In the genomic region with DNA sequence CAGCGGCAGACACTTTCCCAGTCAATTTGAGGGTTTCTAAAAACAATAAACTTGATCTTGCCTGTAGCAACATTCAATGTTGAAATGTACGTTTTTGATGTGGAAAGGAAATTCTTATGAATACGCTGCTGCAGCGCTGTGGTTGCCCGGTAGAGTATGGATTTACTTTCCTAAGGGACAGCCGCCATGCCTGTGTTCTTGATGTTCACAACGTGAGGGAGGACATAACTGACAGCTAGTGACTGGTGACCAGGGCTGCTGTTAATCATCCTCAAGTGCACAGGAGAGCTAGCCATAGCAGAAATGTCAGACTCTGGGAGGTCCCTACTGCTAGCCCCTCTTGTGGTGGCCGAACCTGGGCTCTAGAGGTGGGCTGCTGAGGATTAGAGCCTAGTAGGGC, we compare ENCODE assay signal across 14 mouse cellular contexts. TPM values are rescaled to one million over a fixed set of nuclear protein-coding genes. Genes with fewer than 3 reads are reported as not detected.
DNase-seq lines count a peak whose midpoint lies in the region; ATAC-seq and TF ChIP-seq lines count a peak whose summit lies in the region.
"Had no signal": no experiment of that assay in that cellular context is flagged by ENCODE, and none has a peak within 500 bp of the region (broad histone marks: within the 10 kb centered on the region; RNA-seq: fewer than 3 reads in every experiment).

No protein-coding gene starts in this region.

- H3K36me3 ChIP-seq in forebrain, embryonic 10.5 days (replicated peaks), result no peaks in the 10 kb centered on the region
- no peaks in the 10 kb centered on the region for H3K36me3 ChIP-seq in forebrain, embryonic 13.5 days (ENCODE audit: poor library complexity, severe bottlenecking)
- H3K36me3 ChIP-seq in hindbrain, embryonic 12.5 days, result 0 out of 2 replicates have a peak, but pooled peaks cover 6% of the 10 kb centered on the region
- peaks cover 3% of the 10 kb centered on the region; the same call in 1 of the 2 replicates for H3K36me3 ChIP-seq in hindbrain, postnatal 0 days (ENCODE audit: insufficient read depth, low read length)
- no peaks in the 10 kb centered on the region for H3K36me3 ChIP-seq in embryonic facial prominence, embryonic 10.5 days (replicated peaks)
- H3K36me3 ChIP-seq in limb, embryonic 12.5 days, result peaks cover 4% of the 10 kb centered on the region; the same call in 1 of the 2 replicates

- no peak for DNase-seq in forebrain, embryonic 10.5 days (ENCODE audit: extremely low spot score, low spot score)
- DNase-seq in hindbrain, postnatal 0 days (ENCODE audit: low spot score), result no peak
- no peak for DNase-seq in embryonic facial prominence, embryonic 10.5 days (ENCODE audit: low spot score)
- no peak for DNase-seq in left cerebral cortex, postnatal 14 days (ENCODE audit: low spot score in 2 of 2)
- DNase-seq in testis, postnatal 14 days (ENCODE audit: low spot score), result no peak
- DNase-seq: cerebellum, adult 9-10 months; liver; lung, postnatal 4 days had no signal

- intact Hi-C loops in left cerebral cortex, postnatal 14 days (cut with DNase I), result no loop called here

- no peak overlapping the region for H3K4me3 ChIP-seq in forebrain, embryonic 10.5 days
- no peak overlapping the region for H3K4me3 ChIP-seq in forebrain, embryonic 13.5 days
- no peak overlapping the region for H3K4me3 ChIP-seq in hindbrain, embryonic 12.5 days
- no peak overlapping the region for H3K4me3 ChIP-seq in hindbrain, postnatal 0 days (ENCODE audit: low read length)
- H3K4me3 ChIP-seq in embryonic facial prominence, embryonic 10.5 days, result peak overlapping the region; percentile 1; the same call in 1 of the 2 replicates
- no peak overlapping the region for H3K4me3 ChIP-seq in limb, embryonic 12.5 days (replicated peaks)
- H3K4me3 ChIP-seq: erythroblast, embryonic 14.5 days had no signal

- H3K27ac ChIP-seq in forebrain, embryonic 10.5 days, result peak overlapping the region; percentile 80
- H3K27ac ChIP-seq in forebrain, embryonic 13.5 days, result no peak overlapping the region
- H3K27ac ChIP-seq in hindbrain, embryonic 12.5 days, result peak overlapping the region; percentile 85
- no peak overlapping the region; the same call in 1 of the 2 replicates for H3K27ac ChIP-seq in hindbrain, postnatal 0 days
- peak overlapping the region; percentile 90 for H3K27ac ChIP-seq in embryonic facial prominence, embryonic 10.5 days (replicated peaks)
- H3K27ac ChIP-seq in limb, embryonic 12.5 days, result peak overlapping the region; percentile 99

- H3K4me1 ChIP-seq in forebrain, embryonic 10.5 days, result peaks cover 50% of the 10 kb centered on the region
- peaks cover 15% of the 10 kb centered on the region for H3K4me1 ChIP-seq in forebrain, embryonic 13.5 days
- H3K4me1 ChIP-seq in hindbrain, embryonic 12.5 days, result peaks cover 21% of the 10 kb centered on the region
- H3K4me1 ChIP-seq in hindbrain, postnatal 0 days (ENCODE audit: insufficient read depth, low read length), result no peaks in the 10 kb centered on the region
- H3K4me1 ChIP-seq in embryonic facial prominence, embryonic 10.5 days, result peaks cover 91% of the 10 kb centered on the region
- H3K4me1 ChIP-seq in limb, embryonic 12.5 days (replicated peaks), result peaks cover 80% of the 10 kb centered on the region

- H3K9ac ChIP-seq in forebrain, embryonic 13.5 days, result no peak overlapping the region
- no peak overlapping the region for H3K9ac ChIP-seq in hindbrain, embryonic 12.5 days
- no peak overlapping the region for H3K9ac ChIP-seq in hindbrain, postnatal 0 days (replicated peaks; ENCODE audit: low read length)
- peak overlapping the region; percentile 44; the same call in 1 of the 2 replicates for H3K9ac ChIP-seq in limb, embryonic 12.5 days (replicated peaks)

- no peaks in the 10 kb centered on the region for H3K9me3 ChIP-seq in forebrain, embryonic 10.5 days
- H3K9me3 ChIP-seq in forebrain, embryonic 13.5 days (replicated peaks), result no peaks in the 10 kb centered on the region
- no peaks in the 10 kb centered on the region for H3K9me3 ChIP-seq in hindbrain, embryonic 12.5 days (replicated peaks)
- H3K9me3 ChIP-seq in hindbrain, postnatal 0 days (ENCODE audit: low read length), result no peaks in the 10 kb centered on the region
- H3K9me3 ChIP-seq in embryonic facial prominence, embryonic 10.5 days, result no peaks in the 10 kb centered on the region
- H3K9me3 ChIP-seq in limb, embryonic 12.5 days, result no peaks in the 10 kb centered on the region

- no peak for ATAC-seq in forebrain, embryonic 13.5 days
- ATAC-seq in hindbrain, embryonic 12.5 days (ENCODE audit: low FRiP score), result no peak
- no peak for ATAC-seq in hindbrain, postnatal 0 days
- ATAC-seq in limb, embryonic 12.5 days (ENCODE audit: insufficient number of reproducible peaks, insufficient read depth, low FRiP score, low TSS enrichment, low read depth), result no peak

- no peak overlapping the region for H3K4me2 ChIP-seq in forebrain, embryonic 13.5 days
- H3K4me2 ChIP-seq in hindbrain, embryonic 12.5 days (replicated peaks), result 0 out of 2 replicates have a peak overlapping the region, but pooled peaks have one; percentile 6
- H3K4me2 ChIP-seq in hindbrain, postnatal 0 days (ENCODE audit: low read depth, low read length), result no peak overlapping the region
- H3K4me2 ChIP-seq in limb, embryonic 12.5 days, result peak overlapping the region; percentile 38

- 76% methylated on average over 8 of the region's 8 CpGs for WGBS in forebrain, embryonic 10.5 days
- 90% methylated on average over 8 of the region's 8 CpGs for WGBS in forebrain, embryonic 13.5 days
- WGBS in hindbrain, embryonic 12.5 days, result 59% methylated on average over 8 of the region's 8 CpGs
- WGBS in hindbrain, postnatal 0 days, result 82% methylated on average over 8 of the region's 8 CpGs
- WGBS in embryonic facial prominence, embryonic 10.5 days, result 44% methylated on average over 8 of the region's 8 CpGs
- 20% methylated on average over 8 of the region's 8 CpGs for WGBS in limb, embryonic 12.5 days

- no peaks in the 10 kb centered on the region for H3K27me3 ChIP-seq in forebrain, embryonic 10.5 days (ENCODE audit: poor library complexity, severe bottlenecking)
- no peaks in the 10 kb centered on the region for H3K27me3 ChIP-seq in forebrain, embryonic 13.5 days
- H3K27me3 ChIP-seq in hindbrain, embryonic 12.5 days, result no peaks in the 10 kb centered on the region
- no peaks in the 10 kb centered on the region for H3K27me3 ChIP-seq in hindbrain, postnatal 0 days (ENCODE audit: insufficient read depth, low read length)
- H3K27me3 ChIP-seq in embryonic facial prominence, embryonic 10.5 days (replicated peaks; ENCODE audit: low read depth, poor library complexity, severe bottlenecking), result no peaks in the 10 kb centered on the region
- H3K27me3 ChIP-seq in limb, embryonic 12.5 days, result no peaks in the 10 kb centered on the region

- no peak for TF ChIP-seq CTCF in hindbrain, postnatal 0 days (IDR thresholded peaks at IDR 0.05; ENCODE audit: low read depth)

RNA-seq across cellular contexts. Expression of a gene that starts 29.6 kb away (rescaled TPM):
- polyA plus RNA-seq in forebrain, embryonic 10.5 days (2016; fragmentation: Nextera tagmentation; extraction: Ambion mirVana), result not detected in 2 replicates
- not detected in 2 replicates for polyA plus RNA-seq in forebrain, embryonic 13.5 days (2015; fragmentation: Nextera tagmentation; extraction: Ambion mirVana)
- not detected in 2 replicates for polyA plus RNA-seq in hindbrain, embryonic 12.5 days (2016; fragmentation: Nextera tagmentation; extraction: Ambion mirVana)
- not detected in 2 replicates for total RNA-seq in hindbrain, postnatal 0 days (2014; rRNA removed)
- 0.19 and 0.35 TPM in 2 replicates for polyA plus RNA-seq in hindbrain, postnatal 0 days (2015; fragmentation: Nextera tagmentation; extraction: Ambion mirVana)
- not detected in 2 replicates for polyA plus RNA-seq in embryonic facial prominence, embryonic 10.5 days (2016; fragmentation: Nextera tagmentation; extraction: Ambion mirVana)
- not detected in 2 replicates for polyA plus RNA-seq in limb, embryonic 12.5 days (2016; fragmentation: Nextera tagmentation; extraction: Ambion mirVana)
- total RNA-seq in left cerebral cortex, postnatal 14 days (2021), result not detected
- total RNA-seq: ES-E14; layer of hippocampus, adult 8-10 months had no signal
- polyA plus RNA-seq: erythroblast, embryonic 14.5 days had no signal

RNA-seq across cellular contexts. Expression of a gene that starts 40.1 kb away (rescaled TPM):
- polyA plus RNA-seq in forebrain, embryonic 10.5 days (2016; fragmentation: Nextera tagmentation; extraction: Ambion mirVana), result 21.0 and 25.0 TPM in 2 replicates
- polyA plus RNA-seq in forebrain, embryonic 13.5 days (2015; fragmentation: Nextera tagmentation; extraction: Ambion mirVana), result 30.9 and 31.6 TPM in 2 replicates
- polyA plus RNA-seq in hindbrain, embryonic 12.5 days (2016; fragmentation: Nextera tagmentation; extraction: Ambion mirVana), result 35.4 and 36.6 TPM in 2 replicates
- 8.4 and 12.6 TPM in 2 replicates for total RNA-seq in hindbrain, postnatal 0 days (2014; rRNA removed)
- 24.1 and 26.1 TPM in 2 replicates for polyA plus RNA-seq in hindbrain, postnatal 0 days (2015; fragmentation: Nextera tagmentation; extraction: Ambion mirVana)
- polyA plus RNA-seq in embryonic facial prominence, embryonic 10.5 days (2016; fragmentation: Nextera tagmentation; extraction: Ambion mirVana), result 27.2 and 27.8 TPM in 2 replicates
- polyA plus RNA-seq in limb, embryonic 12.5 days (2016; fragmentation: Nextera tagmentation; extraction: Ambion mirVana), result 43.2 and 45.9 TPM in 2 replicates
- total RNA-seq in left cerebral cortex, postnatal 14 days (2021), result 10 to 100 TPM; 14.7 to 16.9 TPM

Comparison
In these comparisons a context has a peak if more than half of its experiments do, and no peak if none do; other contexts are left out.
1. H3K27ac ChIP-seq: peak in forebrain, embryonic 10.5 days (single experiment), hindbrain, embryonic 12.5 days (single experiment), embryonic facial prominence, embryonic 10.5 days (single experiment) and limb, embryonic 12.5 days (single experiment); none in forebrain, embryonic 13.5 days (single experiment) and hindbrain, postnatal 0 days (single experiment).
2. H3K4me2 ChIP-seq: peak in hindbrain, embryonic 12.5 days (single experiment) and limb, embryonic 12.5 days (single experiment); none in forebrain, embryonic 13.5 days (single experiment) and hindbrain, postnatal 0 days (single experiment).